Mouse (Mus musculus): ENCODE measurements around the gene C7. TPM values are rescaled to one million over a fixed set of nuclear protein-coding genes. Genes with fewer than 3 reads are reported as not detected.

Gene C7
- total RNA-seq, 2 experiments from 2014 or later = 0.12 to 0.20 TPM

DNA sequence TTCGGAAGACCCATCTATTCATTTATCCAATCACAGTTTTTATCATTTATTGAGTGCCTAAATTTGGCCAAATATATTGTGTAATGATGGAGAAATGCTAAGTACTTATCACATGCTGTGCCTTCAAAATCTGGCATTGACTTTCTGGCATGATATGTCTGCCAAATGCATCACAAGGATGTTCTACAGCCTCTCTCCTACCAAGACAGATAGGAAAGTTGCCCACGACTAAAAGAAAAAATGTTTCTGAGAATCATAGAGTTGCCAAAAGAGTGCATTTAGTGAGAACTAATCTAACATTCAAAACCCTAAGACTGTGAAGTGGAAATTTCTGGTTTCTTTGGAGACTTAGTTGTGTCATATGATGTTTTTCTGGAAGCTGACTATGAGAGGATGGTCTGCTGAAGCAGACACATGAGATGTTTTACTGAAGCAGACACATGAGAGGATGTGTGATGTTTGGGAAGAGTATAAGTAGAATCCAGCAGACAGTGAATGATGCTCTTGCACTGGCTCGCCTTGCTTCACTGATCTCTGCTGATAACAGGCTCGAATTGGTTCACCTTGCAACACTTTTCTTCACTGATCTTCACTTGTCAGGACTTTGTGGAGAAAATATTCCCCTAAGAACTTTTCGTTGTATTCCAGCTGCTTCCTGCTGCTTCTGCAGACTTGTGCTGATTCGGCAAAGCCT is 59.9 kb downstream of the C7 start:
- DNase-seq (ENCODE audit: low spot score in 2 of 2) = no peak

DNA sequence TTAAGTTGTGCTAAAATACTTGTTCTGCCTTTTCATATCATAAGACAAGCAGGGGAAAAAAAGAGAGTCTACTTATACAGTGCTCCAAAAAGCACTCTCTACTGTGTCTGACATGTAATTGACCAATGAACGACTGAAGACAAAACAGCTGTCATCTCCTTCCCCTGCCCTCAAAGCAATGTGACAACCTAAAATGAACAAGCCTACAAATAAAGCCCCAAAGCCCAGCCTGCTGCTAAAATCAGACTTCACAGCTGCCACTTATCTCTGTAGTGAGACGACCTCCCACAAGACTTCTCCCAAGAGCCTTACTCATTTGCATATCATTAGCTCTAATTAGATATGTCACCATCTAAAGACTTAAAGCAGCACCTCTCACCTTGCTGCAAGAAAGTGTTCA is 60.6 kb downstream of the C7 start:
- no peak for DNase-seq (ENCODE audit: low spot score in 2 of 2)

DNA sequence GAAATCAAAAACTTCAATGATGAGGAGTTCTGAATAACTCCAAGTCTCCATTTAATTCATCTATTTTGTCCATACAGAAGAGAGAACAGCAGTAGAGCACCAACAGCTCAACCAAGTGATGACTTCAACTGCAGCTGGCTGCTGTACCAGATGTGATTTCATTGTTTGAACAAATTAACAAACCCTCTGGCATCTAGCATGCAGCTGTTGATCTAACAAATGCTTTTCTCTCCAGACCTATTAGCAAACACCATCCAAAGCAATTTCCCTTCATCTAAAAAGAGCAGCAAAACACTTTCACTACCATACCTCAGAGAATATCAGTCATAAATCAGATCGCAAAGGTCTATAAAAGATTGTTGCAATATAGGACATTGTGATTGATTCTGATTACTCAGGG is 90.2 kb downstream of the C7 start:
- DNase-seq (ENCODE audit: low spot score in 2 of 2) = no peak

Other genes with a start within 250 kb of the C7 start
- gene Mroh2b, start 165.0 kb downstream of the C7 start, total RNA-seq (2021) = not detected
- gene Card6, start 44.8 kb upstream of the C7 start, total RNA-seq (2021) = 1 to 10 TPM; 4.9 to 5.9 TPM
- gene Rpl37, start 52.9 kb upstream of the C7 start, total RNA-seq (2021) = 100 to 1,000 TPM; 322 to 344 TPM
- 10 to 100 TPM; 24.4 to 25.4 TPM for gene Prkaa1, start 80.1 kb upstream of the C7 start, total RNA-seq (2021)
- 10 to 100 TPM; 82.3 to 85.7 TPM for gene Ttc33, start 121.8 kb upstream of the C7 start, total RNA-seq (2021)
- under 1 TPM; 0.67 to 0.76 TPM for gene Ptger4, start 180.4 kb upstream of the C7 start, total RNA-seq (2021)

Data from layer of hippocampus, adult 18-20 months (tissue).